Mouse (Mus musculus): ENCODE measurements around the gene Ephb1.

The Ephb1 gene

GRCm38 (mm10) chr9:102181810-102182490 is 172.5 kb downstream of the Ephb1 start:
- in situ Hi-C loops (cut with MboI; ENCODE audit: unreplicated experiment in 2 of 2), result no loop called here

GRCm38 (mm10) chr9:102181276-102181675 is 173.2 kb downstream of the Ephb1 start:
- in situ Hi-C loops (cut with MboI; ENCODE audit: unreplicated experiment in 2 of 2), result no loop called here

- in situ Hi-C loops (cut with MboI; ENCODE audit: unreplicated experiment in 2 of 2), result no loop called here
Observed at GRCm38 (mm10) chr9:102180486-102180885, 174.0 kb downstream of the Ephb1 start.

GRCm38 (mm10) chr9:102180070-102180469 is 174.4 kb downstream of the Ephb1 start:
- in situ Hi-C loops (cut with MboI; ENCODE audit: unreplicated experiment in 2 of 2), result no loop called here

- in situ Hi-C loops (cut with MboI; ENCODE audit: unreplicated experiment in 2 of 2), result no loop called here
Observed at GRCm38 (mm10) chr9:102169706-102170105, 184.8 kb downstream of the Ephb1 start.

- in situ Hi-C loops (cut with MboI; ENCODE audit: unreplicated experiment in 2 of 2), result no loop called here
Observed at GRCm38 (mm10) chr9:102155876-102156275, 198.6 kb downstream of the Ephb1 start.

GRCm38 (mm10) chr9:102139181-102139580 is 215.3 kb downstream of the Ephb1 start:
- in situ Hi-C loops (cut with MboI; ENCODE audit: unreplicated experiment in 2 of 2), result no loop called here

GRCm38 (mm10) chr9:102138671-102139070 is 215.8 kb downstream of the Ephb1 start:
- in situ Hi-C loops (cut with MboI; ENCODE audit: unreplicated experiment in 2 of 2), result no loop called here

GRCm38 (mm10) chr9:102138187-102138586 is 216.3 kb downstream of the Ephb1 start:
- in situ Hi-C loops (cut with MboI; ENCODE audit: unreplicated experiment in 2 of 2), result no loop called here

GRCm38 (mm10) chr9:102130506-102130905 is 224.0 kb downstream of the Ephb1 start:
- in situ Hi-C loops (cut with MboI; ENCODE audit: unreplicated experiment in 2 of 2), result no loop called here

GRCm38 (mm10) chr9:102126510-102126909 is 228.0 kb downstream of the Ephb1 start:
- in situ Hi-C loops (cut with MboI; ENCODE audit: unreplicated experiment in 2 of 2), result no loop called here

GRCm38 (mm10) chr9:102122880-102123453 is 231.5 kb downstream of the Ephb1 start:
- in situ Hi-C loops (cut with MboI; ENCODE audit: unreplicated experiment in 2 of 2), result no loop called here

GRCm38 (mm10) chr9:102119422-102119821 is 235.1 kb downstream of the Ephb1 start:
- in situ Hi-C loops (cut with MboI; ENCODE audit: unreplicated experiment in 2 of 2), result no loop called here

GRCm38 (mm10) chr9:102115326-102115725 is 239.2 kb downstream of the Ephb1 start:
- in situ Hi-C loops (cut with MboI; ENCODE audit: unreplicated experiment in 2 of 2), result no loop called here

GRCm38 (mm10) chr9:102111471-102111870 is 243.0 kb downstream of the Ephb1 start:
- in situ Hi-C loops (cut with MboI; ENCODE audit: unreplicated experiment in 2 of 2), result no loop called here

- in situ Hi-C loops (cut with MboI; ENCODE audit: unreplicated experiment in 2 of 2), result no loop called here
Observed at GRCm38 (mm10) chr9:102107978-102108377, 246.5 kb downstream of the Ephb1 start.

- in situ Hi-C loops (cut with MboI; ENCODE audit: unreplicated experiment in 2 of 2), result no loop called here
Observed at GRCm38 (mm10) chr9:102107213-102107612, 247.3 kb downstream of the Ephb1 start.

GRCm38 (mm10) chr9:102096825-102097224 is 257.7 kb downstream of the Ephb1 start:
- in situ Hi-C loops (cut with MboI; ENCODE audit: unreplicated experiment in 2 of 2), result no loop called here

- in situ Hi-C loops (cut with MboI; ENCODE audit: unreplicated experiment in 2 of 2), result no loop called here
Observed at GRCm38 (mm10) chr9:102088598-102088997, 265.9 kb downstream of the Ephb1 start.

- in situ Hi-C loops (cut with MboI; ENCODE audit: unreplicated experiment in 2 of 2), result no loop called here
Observed at GRCm38 (mm10) chr9:102086053-102086706, 268.3 kb downstream of the Ephb1 start.

- in situ Hi-C loops (cut with MboI; ENCODE audit: unreplicated experiment in 2 of 2), result no loop called here
Observed at GRCm38 (mm10) chr9:102085477-102085876, 269.0 kb downstream of the Ephb1 start.

GRCm38 (mm10) chr9:102080934-102081333 is 273.6 kb downstream of the Ephb1 start:
- in situ Hi-C loops (cut with MboI; ENCODE audit: unreplicated experiment in 2 of 2), result no loop called here

All from v-Abl transformed pro-B cells (cell line).